Mouse (Mus musculus) small intestine, adult 2 months (tissue): ENCODE data around the gene Tomm40.

Experiments
- CTCF ChIP-seq: fragments of 200-500 bp; IDR thresholded peaks from 2 replicates; pipeline ENCODE4 v1.5.1; 2012; ENCODE audit warnings: low read depth, mild to moderate bottlenecking, control low read depth, inconsistent platforms, low read length, moderate library complexity, mixed read lengths; ENCODE audit not compliant: insufficient replicate concordance, insufficient read length; ENCODE audit errors: extremely low read depth
- POLR2A ChIP-seq: fragments of 200-500 bp; IDR thresholded peaks from 2 replicates; pipeline ENCODE4 v1.6.1; 2012; ENCODE audit warnings: low read depth, mild to moderate bottlenecking, control low read depth, inconsistent platforms, low read length, moderate library complexity

GRCm38 (mm10) chr7:19741329-19742031 is 26.2 kb upstream of the Tomm40 start:
- TF ChIP-seq CTCF (no peak), POLR2A (no peak)
